Mouse (Mus musculus) effector memory CD4-positive, alpha-beta T cell, adult 7 months (primary cell): Measurements from ENCODE around the gene Arl14ep. TPM values are rescaled to one million over a fixed set of nuclear protein-coding genes. Genes with fewer than 3 reads are reported as not detected.

Experiments used
- polyA plus RNA-seq: library from polyadenylated mRNA; unstranded; fragments of 100-300 nt; shearing (Covaris generic); gene quantifications from one replicate; pipeline ENCODE4 v1.2.1, GENCODE M21; 2017

Arl14ep gene
- polyA plus RNA-seq, result 14.4 TPM

GRCm38 (mm10) chr2:106973959-106974639, at the start of gene Arl14ep:
TSS of gene Arl14ep (minus strand) at chr2:106974424.

Other genes starting within 250 kb of the Arl14ep start
- gene Fshb, start 85.2 kb upstream of the Arl14ep start, polyA plus RNA-seq, result not detected